Mouse (Mus musculus): ENCODE results near the gene Pdzd7.

Pdzd7 gene

GRCm38 (mm10) chr19:45007425-45008191 is 37.9 kb downstream of the Pdzd7 start:
- no peak for DNase-seq

- DNase-seq = no peak
Observed at GRCm38 (mm10) chr19:45007021-45007420, 38.5 kb downstream of the Pdzd7 start.

- DNase-seq = peak; percentile 99
Observed at GRCm38 (mm10) chr19:45005957-45006712, 39.4 kb downstream of the Pdzd7 start, which contains the start of gene Mrpl43. Gene Mrpl43 (minus strand): TSS chr19:45006442.

- peak; percentile 94 to 97 for DNase-seq
Observed at GRCm38 (mm10) chr19:45005444-45005843, 40.1 kb downstream of the Pdzd7 start, which contains the start of gene Twnk. Gene Twnk (plus strand): TSS chr19:45005663.

- no peak for DNase-seq
Observed at GRCm38 (mm10) chr19:45003740-45004516, 41.6 kb downstream of the Pdzd7 start.

- no peak for DNase-seq
Observed at GRCm38 (mm10) chr19:45002301-45002700, 43.2 kb downstream of the Pdzd7 start.

GRCm38 (mm10) chr19:44999647-45000046 is 45.9 kb downstream of the Pdzd7 start:
- no peak for DNase-seq

- DNase-seq = no peak
Observed at GRCm38 (mm10) chr19:44997786-44998185, 47.7 kb downstream of the Pdzd7 start.

GRCm38 (mm10) chr19:44992712-44993111 is 52.8 kb downstream of the Pdzd7 start:
- DNase-seq = no peak

- no peak for DNase-seq
Observed at GRCm38 (mm10) chr19:44992246-44992645, 53.3 kb downstream of the Pdzd7 start.

GRCm38 (mm10) chr19:44991031-44991430 is 54.5 kb downstream of the Pdzd7 start:
- no peak for DNase-seq

GRCm38 (mm10) chr19:44989567-44990495 is 55.7 kb downstream of the Pdzd7 start:
- no peak for DNase-seq

- peak; percentile 51 to 55 for DNase-seq
Observed at GRCm38 (mm10) chr19:44988831-44989566, 56.5 kb downstream of the Pdzd7 start, which contains the start of gene Sema4g. Gene Sema4g (plus strand): TSS chr19:44989101.

GRCm38 (mm10) chr19:44988321-44988720 is 57.2 kb downstream of the Pdzd7 start:
- no peak for DNase-seq

- no peak for DNase-seq
Observed at GRCm38 (mm10) chr19:44987851-44988250, 57.7 kb downstream of the Pdzd7 start.

- no peak for DNase-seq
Observed at GRCm38 (mm10) chr19:44987004-44987403, 58.5 kb downstream of the Pdzd7 start.

- no peak for DNase-seq
Observed at GRCm38 (mm10) chr19:44985159-44985988, 60.1 kb downstream of the Pdzd7 start.

GRCm38 (mm10) chr19:44984420-44984819 is 61.1 kb downstream of the Pdzd7 start:
- DNase-seq = no peak

- no peak for DNase-seq
Observed at GRCm38 (mm10) chr19:44983366-44983765, 62.2 kb downstream of the Pdzd7 start.

GRCm38 (mm10) chr19:44982477-44983115 is 62.9 kb downstream of the Pdzd7 start:
- no peak for DNase-seq
